Mouse (Mus musculus) T-helper 1 cell (primary cell): ENCODE data around the gene Tmem208.

ENCODE experiments used
- in situ Hi-C: fragments of 300-600 bp; cut with MboI, MseI; formaldehyde crosslinking; loops from one replicate; pipeline ENCODE4 v1.15.1; 2025; ENCODE audit warnings: high pct_unique_total_duplicates

The Tmem208 gene

DNA sequence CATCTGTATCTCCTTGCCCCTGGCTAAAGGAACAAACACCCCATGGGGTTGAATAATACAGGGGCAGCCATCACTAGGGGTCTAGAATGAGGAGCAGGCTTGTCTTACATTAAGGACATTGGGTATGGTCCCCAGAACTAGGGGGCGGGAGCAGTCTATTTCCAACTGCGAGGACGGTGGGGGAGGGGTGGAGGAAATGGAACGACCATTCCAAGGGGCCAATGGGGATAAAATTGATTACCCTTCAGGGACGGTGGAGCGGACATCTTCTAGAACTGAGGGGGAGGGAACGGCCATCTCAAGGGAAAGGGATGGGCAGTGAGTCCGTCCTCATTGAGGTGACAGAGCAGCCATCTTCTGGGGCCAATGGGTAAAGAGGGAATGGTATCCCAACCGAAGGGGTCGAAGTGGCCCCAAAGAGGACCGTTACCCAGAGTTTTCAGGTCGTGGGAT, 487 bp upstream of the Tmem208 start:
- in situ Hi-C loops: no loop called here

DNA sequence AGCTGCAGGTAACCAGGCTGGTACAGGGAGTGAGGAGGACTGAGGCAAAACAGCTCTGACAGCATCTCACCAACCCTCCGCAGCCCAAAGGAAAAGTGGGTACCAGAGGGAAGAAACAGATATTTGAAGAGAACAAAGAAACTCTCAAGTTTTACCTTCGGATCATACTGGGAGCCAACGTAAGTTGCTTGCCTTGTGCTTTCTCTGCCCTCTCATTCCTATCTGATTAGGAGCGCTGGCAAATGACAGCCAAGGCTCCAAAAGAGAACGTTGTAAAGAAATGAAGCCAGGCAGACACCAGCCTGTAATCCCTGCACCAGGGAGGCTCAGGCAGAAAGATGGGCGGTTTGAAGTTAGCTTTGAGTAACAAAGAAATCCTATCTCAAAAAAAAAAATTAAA, 814 bp downstream of the Tmem208 start:
- in situ Hi-C loops: no loop called here

GRCm38 (mm10) chr8:105330325-105330724, 4.2 kb downstream of the Tmem208 start:
- in situ Hi-C loops: no loop called here

DNA sequence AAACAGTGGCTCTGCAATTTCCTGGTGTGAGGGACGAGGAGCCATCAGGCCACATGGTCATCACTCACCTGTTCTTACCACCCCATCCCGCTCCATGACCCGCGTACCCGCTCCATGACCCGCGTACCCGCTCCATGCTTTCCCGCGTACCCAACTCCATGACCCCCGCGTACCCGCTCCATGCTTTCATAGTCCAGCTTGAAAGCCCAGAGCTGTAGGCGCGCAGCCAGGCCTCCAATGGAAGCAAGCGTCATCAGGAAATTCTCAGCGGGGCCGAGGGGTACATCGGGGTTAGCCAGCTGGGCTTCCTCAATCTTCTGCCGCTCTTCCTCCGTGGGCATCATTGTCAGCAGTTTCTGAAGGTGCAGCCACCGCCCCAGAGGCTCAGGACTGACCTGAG, 5.3 kb downstream of the Tmem208 start:
- in situ Hi-C loops: no loop called here

- in situ Hi-C loops: no loop called here
Observed at GRCm38 (mm10) chr8:105331931-105332330, 5.8 kb downstream of the Tmem208 start.

GRCm38 (mm10) chr8:105332523-105332922, 6.4 kb downstream of the Tmem208 start:
- in situ Hi-C loops: no loop called here

- in situ Hi-C loops: no loop called here
Observed at GRCm38 (mm10) chr8:105336373-105337130, 10.4 kb downstream of the Tmem208 start.

- in situ Hi-C loops: no loop called here
Observed at GRCm38 (mm10) chr8:105338992-105339391, 12.8 kb downstream of the Tmem208 start.

DNA sequence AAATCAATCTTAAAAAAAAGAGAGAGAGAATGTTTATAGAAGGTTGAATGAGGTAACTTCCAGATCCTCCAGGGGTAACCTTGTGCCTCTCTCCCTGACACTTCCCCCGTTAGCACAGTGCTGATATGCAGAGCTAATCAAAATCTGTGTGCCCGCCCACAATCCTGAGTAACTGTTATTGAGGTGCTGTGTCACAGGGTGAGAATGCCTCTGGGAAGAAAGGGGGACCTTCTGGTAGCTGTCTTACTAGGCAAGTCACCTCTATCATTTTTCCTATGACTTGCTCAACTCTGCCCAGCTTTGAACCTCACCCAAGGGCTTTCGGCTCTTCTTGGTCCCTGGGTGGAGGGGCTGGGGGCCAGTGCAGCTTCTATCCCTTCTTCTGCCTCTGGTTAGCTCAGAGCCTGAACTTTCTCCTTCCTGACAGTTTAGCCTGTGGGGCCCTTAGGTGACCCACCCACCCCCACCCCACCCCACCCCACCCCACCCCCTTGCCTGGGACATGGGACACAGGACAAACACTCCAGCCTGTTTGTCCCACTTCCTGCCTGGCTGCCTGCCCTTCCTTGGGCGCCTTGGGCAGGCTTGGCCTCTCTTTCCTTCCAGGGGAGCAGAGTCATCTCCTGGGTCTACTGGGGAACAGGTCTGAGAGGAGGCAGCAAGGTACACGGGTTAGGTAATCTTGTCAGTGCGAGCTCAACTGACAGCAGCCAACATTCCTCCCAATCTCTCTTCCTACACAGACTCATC, 13.9 kb downstream of the Tmem208 start:
- in situ Hi-C loops: no loop called here

- in situ Hi-C loops: no loop called here
Observed at GRCm38 (mm10) chr8:105341399-105341798, 15.2 kb downstream of the Tmem208 start.

- in situ Hi-C loops: no loop called here
Observed at GRCm38 (mm10) chr8:105342768-105343167, 16.6 kb downstream of the Tmem208 start.

GRCm38 (mm10) chr8:105343791-105344574, 17.8 kb downstream of the Tmem208 start:
- in situ Hi-C loops: no loop called here

GRCm38 (mm10) chr8:105345061-105345975, 19.2 kb downstream of the Tmem208 start:
- in situ Hi-C loops: no loop called here

DNA sequence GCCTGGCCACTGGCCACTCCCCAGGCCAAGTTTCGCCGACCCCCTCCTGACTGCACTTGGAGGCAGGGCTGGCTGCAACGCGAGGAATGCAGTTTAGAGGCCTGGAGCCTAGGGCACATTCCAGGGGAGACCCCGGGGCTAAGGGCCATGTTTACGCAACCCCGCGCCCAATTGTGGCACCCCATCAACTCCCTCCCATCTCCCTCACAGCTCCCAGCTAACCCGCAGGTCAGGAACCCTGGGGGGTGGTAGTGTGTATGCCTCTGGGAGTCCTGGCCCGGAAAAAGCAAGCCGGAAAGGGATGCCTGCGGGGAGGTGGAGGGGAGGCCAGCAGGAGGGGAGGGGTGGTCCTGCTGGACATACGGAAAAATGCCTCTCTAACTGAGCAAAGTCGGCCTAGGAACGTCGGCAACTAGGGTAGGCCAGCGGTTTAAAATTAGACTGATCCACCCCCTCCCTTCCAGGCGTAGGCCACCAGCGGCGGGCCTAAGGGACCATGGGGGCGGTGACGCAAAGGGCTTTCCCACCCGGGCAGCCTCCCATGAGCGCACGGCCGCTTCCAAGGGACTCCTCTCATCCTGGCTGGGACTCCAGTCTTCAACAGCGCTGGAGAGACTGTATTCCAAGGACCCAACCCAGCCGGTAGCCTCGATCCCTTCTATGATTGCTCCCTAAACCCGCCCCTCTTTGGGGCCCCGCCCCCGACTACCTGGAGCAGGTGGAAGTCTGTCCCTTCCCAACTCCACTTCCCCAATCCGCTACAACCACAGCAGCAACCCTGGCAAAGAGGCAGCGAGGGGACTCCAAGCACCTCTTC, 20.7 kb downstream of the Tmem208 start:
- in situ Hi-C loops: no loop called here

DNA sequence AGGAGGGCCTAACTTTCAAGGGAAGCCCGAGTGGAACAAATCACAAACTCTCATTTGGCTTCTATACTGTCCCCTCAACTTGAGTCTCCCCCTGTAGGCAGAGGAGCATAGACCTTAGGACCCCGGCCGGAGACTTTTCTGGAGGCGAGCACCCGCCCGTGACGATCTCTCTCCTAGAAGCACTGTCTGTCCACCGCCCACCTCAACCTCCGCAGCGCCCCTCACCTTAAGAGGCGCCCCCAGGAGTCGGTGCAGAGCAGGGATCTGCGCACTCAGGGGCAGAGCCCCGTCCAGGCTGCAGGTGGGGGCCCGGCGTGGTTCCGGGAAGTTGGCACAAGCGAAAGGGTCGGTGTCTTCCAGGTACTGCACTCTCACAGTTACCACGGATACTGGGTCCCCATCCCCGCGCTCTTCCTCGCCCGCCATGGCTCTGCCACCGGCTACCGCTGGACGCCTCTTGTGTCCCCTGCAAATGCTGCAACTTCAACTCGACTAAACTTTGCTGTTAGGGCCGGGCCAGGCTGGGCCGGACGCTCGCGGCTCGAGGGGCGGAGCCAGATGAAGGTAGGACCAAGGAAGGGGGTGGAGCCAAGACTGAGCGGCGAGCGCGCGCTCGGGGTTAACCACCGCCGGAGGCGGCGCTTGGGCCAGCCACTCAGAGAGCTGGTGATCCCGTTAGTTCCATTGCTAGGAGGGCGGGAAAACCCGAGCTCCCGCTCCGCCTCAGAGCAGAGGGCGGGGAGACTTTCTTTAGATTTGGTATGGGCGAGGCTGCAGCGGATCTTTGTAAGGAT, 21.5 kb downstream of the Tmem208 start, which contains the start of gene Fhod1:
Gene Fhod1, minus strand, starts transcription at position 526 of the 794 bp plus-strand sequence.
- in situ Hi-C loops: no loop called here

GRCm38 (mm10) chr8:105348450-105349095, 22.4 kb downstream of the Tmem208 start, which contains the start of gene Slc9a5:
TSS of gene Slc9a5 (plus strand) at chr8:105348843.
- in situ Hi-C loops: no loop called here

DNA sequence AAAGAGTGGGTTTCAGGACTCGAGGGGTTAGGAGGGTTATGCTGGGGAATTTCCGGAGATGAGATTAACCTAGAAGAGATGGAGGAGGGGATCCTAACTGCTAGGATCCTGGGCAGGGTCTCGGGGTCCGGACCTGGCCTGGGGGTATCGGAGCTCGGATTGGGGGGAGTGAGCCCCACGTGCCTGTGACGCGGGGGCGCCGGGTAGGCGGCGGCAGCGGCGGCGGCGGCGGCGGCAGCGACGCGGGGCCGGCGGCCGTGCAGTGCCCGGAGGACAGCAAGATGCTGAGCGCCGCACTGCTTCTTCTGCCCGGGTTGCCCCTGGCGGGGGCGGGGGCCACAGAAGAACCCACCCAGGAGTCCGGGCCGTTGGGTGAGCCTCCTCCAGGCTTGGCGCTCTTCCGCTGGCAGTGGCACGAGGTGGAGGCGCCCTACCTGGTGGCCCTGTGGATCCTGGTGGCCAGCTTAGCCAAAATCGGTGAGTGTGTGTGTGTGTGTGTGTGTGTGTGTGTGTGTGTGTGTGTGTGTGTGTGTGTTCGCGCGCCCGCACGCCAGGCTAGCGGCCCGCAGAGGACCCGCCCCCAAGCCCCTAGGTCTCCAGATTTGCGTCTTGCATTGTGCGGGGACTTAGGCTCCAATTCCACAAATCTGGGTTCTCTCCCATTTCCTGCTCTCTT, 23.1 kb downstream of the Tmem208 start:
- in situ Hi-C loops: no loop called here

GRCm38 (mm10) chr8:105350186-105350585, 24.0 kb downstream of the Tmem208 start:
- in situ Hi-C loops: no loop called here
